Mouse (Mus musculus) liver, embryonic 14.5 days (tissue): ENCODE measurements around the gene Eya4.

Experiments used
- CTCF ChIP-seq: IDR thresholded peaks from 2 replicates; pipeline ENCODE4 v1.5.1; 2016; ENCODE audit warnings: antibody characterized with exemption, low read depth, control low read depth
- EP300 ChIP-seq: IDR thresholded peaks from 2 replicates; pipeline ENCODE4 v1.6.1; 2016; ENCODE audit warnings: antibody characterized with exemption, low read depth

- TF ChIP-seq CTCF (no peak), EP300 (no peak)
Measured at GRCm38 (mm10) chr10:23073431-23073830, 277.2 kb downstream of the Eya4 start.
